Mouse (Mus musculus) stomach, postnatal 0 days (tissue): Measurements from ENCODE around the gene Slc24a4.

ENCODE experiments used
- CTCF ChIP-seq: IDR thresholded peaks from 2 replicates; pipeline ENCODE4 v1.5.1; 2016; ENCODE audit warnings: antibody characterized with exemption, low read depth, mild to moderate bottlenecking, moderate library complexity
- EP300 ChIP-seq: optimal IDR thresholded peaks from 2 replicates; pipeline ENCODE3; 2016; ENCODE audit warnings: antibody characterized with exemption

- TF ChIP-seq CTCF (no peak), EP300 (no peak)
These were observed 19.1 kb downstream of the Slc24a4 start for GRCm38 (mm10) chr12:102147678-102148077.
